Mouse (Mus musculus): ENCODE results near the gene Ang5.
"Not testable (repeated sequence)": the region's sequence is repeated elsewhere in the genome, so short reads cannot be mapped to it uniquely, and the experiment has no call there.

Ang5 gene

GRCm38 (mm10) chr14:43956769-43957168 is at the start of gene Ang5:
Gene Ang5 (plus strand): TSS chr14:43957069.
- DNase-seq (ENCODE audit: low spot score in 2 of 2), result not testable (repeated sequence)

- DNase-seq (ENCODE audit: low spot score in 2 of 2), result not testable (repeated sequence)
These were observed 38.7 kb upstream of the Ang5 start for GRCm38 (mm10) chr14:43918214-43918613.

GRCm38 (mm10) chr14:43923459-43923858 is 33.4 kb upstream of the Ang5 start, which contains the start of gene Ear10:
Gene Ear10 (minus strand): TSS chr14:43923559.
- not testable (repeated sequence) for DNase-seq (ENCODE audit: low spot score in 2 of 2)

GRCm38 (mm10) chr14:43924688-43925403 is 32.0 kb upstream of the Ang5 start, which contains the start of gene Gm8113:
Gene Gm8113 (plus strand): TSS chr14:43925390.
- peak; percentile 30 to 60 for DNase-seq (ENCODE audit: low spot score in 2 of 2)

- not testable (repeated sequence) for DNase-seq (ENCODE audit: low spot score in 2 of 2)
These were observed 31.4 kb upstream of the Ang5 start for GRCm38 (mm10) chr14:43925404-43925950.

GRCm38 (mm10) chr14:43932991-43933390 is 23.9 kb upstream of the Ang5 start:
- DNase-seq (ENCODE audit: low spot score in 2 of 2), result peak in 1 of 2 experiments; percentile 58

- DNase-seq (ENCODE audit: low spot score in 2 of 2), result not testable (repeated sequence)
These were observed 23.5 kb upstream of the Ang5 start for GRCm38 (mm10) chr14:43933399-43933798.

- DNase-seq (ENCODE audit: low spot score in 2 of 2), result not testable (repeated sequence)
These were observed 3.5 kb upstream of the Ang5 start for GRCm38 (mm10) chr14:43953382-43953781.

- DNase-seq (ENCODE audit: low spot score in 2 of 2), result not testable (repeated sequence)
These were observed 1.8 kb upstream of the Ang5 start for GRCm38 (mm10) chr14:43955074-43955473.

GRCm38 (mm10) chr14:43983454-43983853 is 26.6 kb downstream of the Ang5 start:
- no peak for DNase-seq (ENCODE audit: low spot score in 2 of 2)

- peak; percentile 18 to 62 for DNase-seq (ENCODE audit: low spot score in 2 of 2)
These were observed 27.0 kb downstream of the Ang5 start for GRCm38 (mm10) chr14:43983897-43984296.

- no peak for DNase-seq (ENCODE audit: low spot score in 2 of 2)
These were observed 29.3 kb downstream of the Ang5 start for GRCm38 (mm10) chr14:43986147-43986546.

- DNase-seq (ENCODE audit: low spot score in 2 of 2), result peak; percentile 51 to 79
These were observed 30.5 kb downstream of the Ang5 start for GRCm38 (mm10) chr14:43987404-43987803.

- DNase-seq (ENCODE audit: low spot score in 2 of 2), result not testable (repeated sequence)
These were observed 41.7 kb downstream of the Ang5 start for GRCm38 (mm10) chr14:43998455-43999000.

- DNase-seq (ENCODE audit: low spot score in 2 of 2), result no peak
These were observed 44.7 kb downstream of the Ang5 start for GRCm38 (mm10) chr14:44001600-44001999.

- DNase-seq (ENCODE audit: low spot score in 2 of 2), result no peak
These were observed 45.3 kb downstream of the Ang5 start, which contains the start of gene Ang6 for GRCm38 (mm10) chr14:44002169-44002568. Gene Ang6 (minus strand): TSS chr14:44002269.

- not testable (repeated sequence) for DNase-seq (ENCODE audit: low spot score in 2 of 2)
These were observed 51.2 kb downstream of the Ang5 start for GRCm38 (mm10) chr14:44008021-44008420.

GRCm38 (mm10) chr14:44009686-44010085 is 52.8 kb downstream of the Ang5 start:
- not testable (repeated sequence) for DNase-seq (ENCODE audit: low spot score in 2 of 2)
